Mouse (Mus musculus) adrenal gland, adult 8-10 months (tissue): ENCODE data around the gene Nipsnap1. TPM values are rescaled to one million over a fixed set of nuclear protein-coding genes. Genes with fewer than 3 reads are reported as not detected.

Source experiments
- DNase-seq: peaks from one replicate; pipeline ENCODE4 v3.0.0; 2022
- total RNA-seq, 4 experiments: library from RNA; stranded (reverse); gene quantifications; 2 replicates each; pipeline ENCODE4 v1.2.4; 2022

Gene Nipsnap1
- 10 to 100 TPM; 32.7 to 66.5 (median 46.1) TPM for total RNA-seq

GRCm38 (mm10) chr11:4873755-4874475 lies at the start of gene Nipsnap1:
Nipsnap1 (plus strand) TSS chr11:4873951.
- DNase-seq = peak; percentile 49

- no peak for DNase-seq
Measured at GRCm38 (mm10) chr11:4826152-4826778, 47.5 kb upstream of the Nipsnap1 start.

DNA sequence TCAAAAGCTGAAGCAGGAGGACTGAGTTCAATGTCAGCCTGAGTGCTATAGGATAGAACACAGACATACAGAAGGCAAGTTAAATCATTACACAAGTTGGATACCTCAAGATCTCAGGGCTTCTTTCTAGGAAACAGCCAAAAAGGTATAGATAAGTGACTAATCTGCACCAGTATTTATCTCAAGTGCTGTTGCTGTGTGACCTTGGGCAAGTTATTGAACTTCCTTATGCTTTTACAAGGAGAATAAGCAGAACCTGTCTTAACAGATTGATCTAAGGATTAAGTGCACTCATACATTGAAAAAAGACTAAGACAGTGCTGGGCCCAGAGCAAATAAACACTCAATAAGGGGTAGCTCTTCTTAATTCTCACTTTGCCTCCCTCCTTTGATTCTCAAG lies 46.4 kb upstream of the Nipsnap1 start:
- no peak for DNase-seq

GRCm38 (mm10) chr11:4827916-4828315 lies 45.8 kb upstream of the Nipsnap1 start:
- DNase-seq = no peak

- DNase-seq = no peak
Measured at GRCm38 (mm10) chr11:4831066-4831465, 42.7 kb upstream of the Nipsnap1 start.

- no peak for DNase-seq
Measured at GRCm38 (mm10) chr11:4833295-4833939, 40.3 kb upstream of the Nipsnap1 start.

- DNase-seq = peak; percentile 61
Measured at GRCm38 (mm10) chr11:4835436-4835835, 38.3 kb upstream of the Nipsnap1 start.

GRCm38 (mm10) chr11:4836755-4837154 lies 37.0 kb upstream of the Nipsnap1 start:
- no peak for DNase-seq

GRCm38 (mm10) chr11:4837342-4837741 lies 36.4 kb upstream of the Nipsnap1 start:
- no peak for DNase-seq

GRCm38 (mm10) chr11:4838235-4838634 lies 35.5 kb upstream of the Nipsnap1 start:
- no peak for DNase-seq

GRCm38 (mm10) chr11:4840942-4841526 lies 32.7 kb upstream of the Nipsnap1 start:
- DNase-seq = no peak

- peak; percentile 37 for DNase-seq
Measured at GRCm38 (mm10) chr11:4848483-4849248, 25.1 kb upstream of the Nipsnap1 start.

GRCm38 (mm10) chr11:4849258-4849943 lies 24.4 kb upstream of the Nipsnap1 start, which contains the start of gene Nf2:
Nf2 (minus strand) TSS chr11:4849536.
- DNase-seq = peak; percentile 99

- DNase-seq = no peak
Measured at GRCm38 (mm10) chr11:4850404-4850803, 23.3 kb upstream of the Nipsnap1 start.

DNA sequence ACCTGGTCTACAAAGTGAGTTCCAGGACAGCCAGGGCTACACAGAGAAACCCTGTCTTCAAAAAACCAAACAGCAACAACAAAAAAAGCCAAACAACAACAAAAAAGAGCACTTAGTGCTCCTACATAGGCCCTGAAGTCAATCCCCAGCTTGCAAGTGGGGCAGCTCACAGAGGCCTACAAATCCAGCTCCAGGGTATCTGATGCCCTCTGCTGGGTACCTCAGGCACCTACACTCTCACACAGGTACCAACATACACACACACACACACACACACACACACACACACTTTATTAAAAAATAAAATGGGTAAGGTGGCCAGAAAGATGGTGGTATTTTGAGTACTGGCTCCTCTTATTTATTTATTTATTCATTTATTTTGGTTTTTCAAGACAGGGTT lies 20.7 kb upstream of the Nipsnap1 start:
- no peak for DNase-seq

DNA sequence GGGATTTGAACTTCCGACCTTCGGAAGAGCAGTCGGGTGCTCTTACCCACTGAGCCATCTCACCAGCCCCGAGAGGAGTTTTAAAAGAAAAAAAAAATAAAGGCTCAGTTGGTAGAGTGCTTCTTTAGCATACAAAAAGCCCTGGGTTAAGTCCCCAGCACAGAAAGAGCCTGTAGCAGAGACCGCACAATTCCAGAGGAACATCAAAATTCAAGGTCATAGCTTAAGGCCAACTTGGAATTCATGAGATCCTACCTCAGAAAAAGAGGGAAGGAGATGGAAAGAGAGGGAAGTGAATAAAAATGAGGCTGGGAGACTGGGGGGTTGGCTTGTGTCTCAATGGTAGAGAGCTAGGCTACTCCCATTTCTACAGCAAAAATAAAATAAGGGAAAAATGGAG lies 19.6 kb upstream of the Nipsnap1 start:
- DNase-seq = no peak

DNA sequence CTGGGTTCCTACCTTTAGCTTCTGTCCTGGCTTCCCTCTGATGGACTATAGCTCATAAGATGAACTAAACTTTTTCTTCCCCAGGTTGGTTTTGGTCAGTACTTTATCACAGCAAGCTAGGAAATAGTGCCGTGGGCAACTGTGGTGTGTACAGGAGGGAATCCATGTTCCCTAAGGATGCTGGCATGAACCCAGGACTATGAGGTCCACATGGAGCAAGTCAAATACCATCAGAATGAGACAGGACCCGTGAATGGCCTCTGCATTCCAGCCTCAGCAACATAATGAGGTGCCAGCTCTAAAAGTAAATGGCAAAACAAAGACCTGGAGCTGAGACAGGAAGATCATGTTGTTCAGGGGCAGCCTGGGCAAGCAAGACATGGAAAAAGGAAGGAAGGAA lies 15.3 kb upstream of the Nipsnap1 start:
- DNase-seq = no peak

DNA sequence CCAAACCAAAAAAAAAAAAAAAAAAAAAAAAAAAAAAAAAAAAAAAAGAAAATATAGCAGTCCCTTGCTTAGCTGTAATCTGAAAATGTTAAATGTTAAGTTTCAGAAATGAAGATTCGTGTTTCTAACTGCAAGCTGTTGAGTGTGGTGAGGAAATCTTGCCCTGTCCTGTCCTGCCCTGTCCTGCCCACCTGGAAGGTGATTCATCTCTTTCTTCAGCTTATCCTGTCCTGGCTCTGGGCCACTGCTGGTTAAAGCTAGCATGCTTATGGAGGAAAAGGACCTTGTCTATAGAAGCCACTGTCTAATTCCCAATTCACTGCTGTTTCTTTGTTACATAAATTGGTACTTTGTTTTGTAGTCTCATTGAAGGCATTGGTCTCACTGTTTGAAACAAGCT lies 12.8 kb upstream of the Nipsnap1 start:
- no peak for DNase-seq

DNA sequence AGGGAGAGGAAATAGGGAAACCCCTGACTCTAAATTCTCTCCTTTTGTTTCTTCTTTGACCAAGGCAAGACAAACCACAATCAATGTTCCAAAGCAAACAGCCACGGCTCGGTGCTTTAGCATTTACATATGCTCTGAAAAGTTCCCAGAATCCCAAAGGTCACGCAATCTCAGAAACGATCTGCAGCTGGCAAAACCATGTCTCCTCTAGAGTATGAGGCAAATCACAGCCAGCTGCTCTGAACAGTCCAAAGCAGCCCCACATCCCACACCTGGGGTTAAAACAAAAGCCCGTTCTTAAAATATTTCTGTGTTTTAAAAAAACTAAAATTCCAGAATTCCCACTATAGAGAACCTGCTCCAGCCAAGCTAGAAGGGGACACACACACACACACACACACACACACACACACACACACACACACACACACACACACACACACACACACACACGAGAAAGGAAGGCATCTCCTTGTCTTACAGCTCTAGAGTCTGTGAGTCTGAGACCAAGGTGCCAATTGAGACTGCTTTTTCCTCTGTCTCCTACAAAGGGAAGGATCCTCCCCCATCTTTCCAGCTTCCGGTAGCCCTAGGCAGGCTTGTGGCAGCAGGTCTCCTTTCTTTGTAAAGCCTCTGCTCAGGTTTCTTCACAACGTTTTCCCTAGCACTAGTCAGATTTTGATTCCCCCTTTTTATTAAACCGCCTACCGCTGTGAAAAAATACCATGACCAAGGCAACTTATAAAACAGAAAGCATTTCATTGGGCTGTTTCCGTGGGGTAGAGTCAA lies 11.7 kb upstream of the Nipsnap1 start:
- no peak for DNase-seq

DNA sequence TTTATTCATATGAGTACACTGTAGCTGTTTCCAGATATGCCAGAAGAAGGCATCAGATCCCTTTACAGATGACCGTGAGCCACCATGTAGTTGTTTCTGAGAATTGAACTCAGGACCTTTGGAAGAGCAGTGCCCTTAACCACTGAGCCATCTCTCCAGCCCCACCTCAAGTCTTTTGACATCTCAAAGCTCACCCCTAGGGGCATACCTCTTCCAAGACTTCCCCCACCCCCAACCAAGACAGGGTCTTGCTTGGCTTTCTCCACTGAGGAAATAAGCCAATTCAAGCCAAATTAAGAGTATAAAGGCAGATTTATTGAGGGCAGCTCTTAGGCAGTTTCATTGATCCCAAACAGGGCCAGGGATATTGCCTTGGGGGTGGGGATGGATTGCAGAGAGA lies 11.0 kb upstream of the Nipsnap1 start:
- DNase-seq = no peak

DNA sequence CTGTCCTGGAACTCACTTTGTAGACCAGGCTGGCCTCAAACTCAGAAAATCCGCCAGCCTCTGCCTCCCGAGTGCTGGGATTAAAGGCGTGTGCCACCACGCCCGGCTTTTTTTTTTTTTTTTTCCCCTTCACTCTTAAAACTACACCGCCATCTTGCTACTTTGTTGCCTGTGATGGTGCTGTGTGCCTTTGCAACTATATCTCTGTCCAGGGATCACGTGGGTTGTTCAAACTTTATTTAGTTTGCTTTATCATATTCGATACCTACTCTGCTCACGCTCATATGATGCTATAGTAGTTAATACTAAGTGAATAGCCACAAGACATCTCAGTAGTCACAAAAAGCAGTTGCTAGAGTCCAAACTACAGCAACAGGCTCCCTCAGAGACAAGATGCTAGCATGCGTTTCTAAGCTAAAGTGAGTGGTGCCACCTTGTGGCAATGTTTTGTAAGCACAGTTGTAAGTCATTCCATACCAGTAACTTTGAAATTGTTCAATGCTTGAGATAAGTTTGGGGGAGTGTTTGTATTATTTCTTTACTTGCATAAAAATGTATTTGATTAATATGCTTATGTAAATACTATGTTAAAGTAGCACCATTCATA lies 8.0 kb upstream of the Nipsnap1 start:
- DNase-seq = peak; percentile 39
